Comparison of ENCODE assay signal across 8 mouse cellular contexts in the genomic region with DNA sequence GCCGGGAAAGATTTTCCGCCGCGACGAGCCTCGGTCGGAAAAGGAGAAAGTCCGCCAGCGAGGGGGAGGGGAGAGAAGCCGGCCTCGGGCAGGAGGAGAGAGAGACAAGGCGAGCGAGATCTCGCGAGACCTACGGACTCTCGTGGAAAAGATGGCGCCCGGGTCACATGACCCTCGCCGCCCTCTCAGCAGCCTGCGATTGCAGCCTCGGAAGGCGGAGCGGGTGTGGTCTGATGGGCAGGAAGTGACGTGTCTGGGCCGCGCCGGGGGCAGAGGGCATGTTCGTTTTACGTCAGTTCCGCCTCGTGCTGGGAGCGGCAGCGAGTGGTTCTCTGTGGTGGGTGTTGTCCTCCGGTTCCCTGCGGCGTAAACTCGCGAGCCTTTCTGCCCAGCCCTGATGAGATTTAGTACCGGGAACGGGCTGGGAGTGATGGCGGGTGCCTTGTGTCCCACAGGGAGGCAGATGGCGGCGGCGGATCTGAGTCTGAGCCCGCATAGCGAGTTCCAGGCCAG. TPM values are rescaled to one million over a fixed set of nuclear protein-coding genes. Genes with fewer than 3 reads are reported as not detected.
A peak's percentile ranks its signal among the peaks of the same experiment; 100 is the strongest.
DNase-seq lines count a peak whose midpoint lies in the region; ATAC-seq and TF ChIP-seq lines count a peak whose summit lies in the region.

A gene (minus strand): TSS at position 84 of the 513 bp plus-strand sequence.

- peaks cover 17% of the 10 kb centered on the region for H3K4me1 ChIP-seq in embryonic facial prominence, embryonic 13.5 days
- peaks cover 14% of the 10 kb centered on the region for H3K4me1 ChIP-seq in kidney, adult 2 months (ENCODE audit: control insufficient read depth, insufficient read depth, low read length)
- peaks cover 11% of the 10 kb centered on the region for H3K4me1 ChIP-seq in limb, embryonic 12.5 days (replicated peaks)
- H3K4me1 ChIP-seq in midbrain, embryonic 15.5 days = peaks cover 16% of the 10 kb centered on the region
- peaks cover 8% of the 10 kb centered on the region; the same call in 1 of the 2 replicates for H3K4me1 ChIP-seq in spleen, adult 2 months (ENCODE audit: control insufficient read depth, insufficient read depth, insufficient read length)

- peaks cover 30% of the 10 kb centered on the region for H3K36me3 ChIP-seq in embryonic facial prominence, embryonic 13.5 days
- peaks cover 3% of the 10 kb centered on the region for H3K36me3 ChIP-seq in kidney, adult 2 months (ENCODE audit: control insufficient read depth, insufficient read depth, low read length)
- peaks cover 33% of the 10 kb centered on the region for H3K36me3 ChIP-seq in limb, embryonic 12.5 days
- H3K36me3 ChIP-seq in midbrain, embryonic 15.5 days (replicated peaks) = peaks cover 2% of the 10 kb centered on the region; the same call in 1 of the 2 replicates
- H3K36me3 ChIP-seq in spleen, adult 2 months (ENCODE audit: control insufficient read depth, insufficient read depth, low read length) = peaks cover 10% of the 10 kb centered on the region

- peak; percentile 68 for TF ChIP-seq POLR2A in kidney, adult 2 months (IDR thresholded peaks at IDR 0.05; ENCODE audit: low read depth, low read length)
- peak; percentile 65 for TF ChIP-seq POLR2A in spleen, adult 2 months (IDR thresholded peaks at IDR 0.05; ENCODE audit: low read depth, low read length)

- no peak for TF ChIP-seq CTCF in kidney, adult 2 months (conservative IDR thresholded peaks at IDR 0.05; ENCODE audit: insufficient read depth, insufficient read length, low read depth, low read length)
- TF ChIP-seq CTCF in spleen, adult 2 months (IDR thresholded peaks at IDR 0.05; ENCODE audit: extremely low read depth, insufficient read depth, insufficient read length, insufficient replicate concordance) = no peak

- H3K27ac ChIP-seq in embryonic facial prominence, embryonic 13.5 days = peak within 1 kb of the TSS; percentile 98
- H3K27ac ChIP-seq in kidney, adult 2 months (ENCODE audit: insufficient read depth, low read depth, low read length) = peak within 1 kb of the TSS; percentile 90
- peak within 1 kb of the TSS; percentile 99 for H3K27ac ChIP-seq in limb, embryonic 12.5 days
- peak within 1 kb of the TSS; percentile 90 for H3K27ac ChIP-seq in midbrain, embryonic 15.5 days
- H3K27ac ChIP-seq in spleen, adult 2 months (ENCODE audit: insufficient read depth, low read length) = peak within 1 kb of the TSS; percentile 92

- peak within 1 kb of the TSS; percentile 99 for H3K9ac ChIP-seq in embryonic facial prominence, embryonic 13.5 days
- H3K9ac ChIP-seq in limb, embryonic 12.5 days (replicated peaks) = peak within 1 kb of the TSS; percentile 98
- peak within 1 kb of the TSS; percentile 91 for H3K9ac ChIP-seq in midbrain, embryonic 15.5 days

- peak; percentile 98 for ATAC-seq in embryonic facial prominence, embryonic 13.5 days (ENCODE audit: insufficient number of reproducible peaks, insufficient read depth, low FRiP score, low TSS enrichment, low read depth)
- ATAC-seq in limb, embryonic 12.5 days (ENCODE audit: insufficient number of reproducible peaks, insufficient read depth, low FRiP score, low TSS enrichment, low read depth) = peak; percentile 98
- peak; percentile 98 for ATAC-seq in midbrain, embryonic 15.5 days (replicated peaks)

- DNase-seq in 3134 (ENCODE audit: extremely low read depth, insufficient read length, low spot score) = peak; percentile 100
- peak; percentile 99 to 100 for DNase-seq in adrenal gland, postnatal 36 days
- DNase-seq in heart, adult 18-20 months = peak; percentile 99 to 100
- peak; percentile 100 for DNase-seq in kidney, adult 2 months
- peak; percentile 99 to 100 for DNase-seq in spleen, adult 2 months (ENCODE audit: low read depth in 1 of 2, low spot score in 2 of 2)

- H3K9me3 ChIP-seq in embryonic facial prominence, embryonic 13.5 days = no peaks in the 10 kb centered on the region
- H3K9me3 ChIP-seq in limb, embryonic 12.5 days = no peaks in the 10 kb centered on the region
- no peaks in the 10 kb centered on the region for H3K9me3 ChIP-seq in midbrain, embryonic 15.5 days

- under 1% methylated on average over 48 of the region's 48 CpGs for WGBS in embryonic facial prominence, embryonic 13.5 days
- under 1% methylated on average over 48 of the region's 48 CpGs for WGBS in kidney, adult 2 months
- under 1% methylated on average over 48 of the region's 48 CpGs for WGBS in limb, embryonic 12.5 days
- WGBS in midbrain, embryonic 15.5 days = under 1% methylated on average over 47 of the region's 48 CpGs
- WGBS in spleen, adult 2 months = under 1% methylated on average over 48 of the region's 48 CpGs

- H3K4me3 ChIP-seq in embryonic facial prominence, embryonic 13.5 days = peak within 1 kb of the TSS; percentile 99
- H3K4me3 ChIP-seq in kidney, adult 2 months (ENCODE audit: insufficient read depth, low read depth, low read length) = peak within 1 kb of the TSS; percentile 78
- peak within 1 kb of the TSS; percentile 98 for H3K4me3 ChIP-seq in limb, embryonic 12.5 days (replicated peaks)
- H3K4me3 ChIP-seq in midbrain, embryonic 15.5 days = peak within 1 kb of the TSS; percentile 85
- H3K4me3 ChIP-seq in spleen, adult 2 months (ENCODE audit: extremely low read depth, insufficient read depth, insufficient read length) = peak within 1 kb of the TSS; percentile 82

- no peaks in the 10 kb centered on the region for H3K27me3 ChIP-seq in embryonic facial prominence, embryonic 13.5 days
- no peaks in the 10 kb centered on the region for H3K27me3 ChIP-seq in kidney, adult 2 months (replicated peaks; ENCODE audit: control insufficient read depth, insufficient read depth, low read length)
- H3K27me3 ChIP-seq in limb, embryonic 12.5 days = no peaks in the 10 kb centered on the region
- H3K27me3 ChIP-seq in midbrain, embryonic 15.5 days (replicated peaks) = no peaks in the 10 kb centered on the region
- no peaks in the 10 kb centered on the region for H3K27me3 ChIP-seq in spleen, adult 2 months (ENCODE audit: control insufficient read depth, insufficient read depth, low read length)

- peak within 1 kb of the TSS; percentile 70 for H3K4me2 ChIP-seq in embryonic facial prominence, embryonic 13.5 days
- peak within 1 kb of the TSS; percentile 76 for H3K4me2 ChIP-seq in limb, embryonic 12.5 days
- peak within 1 kb of the TSS; percentile 73 for H3K4me2 ChIP-seq in midbrain, embryonic 15.5 days

RNA-seq across cellular contexts. Expression of the gene that starts here (rescaled TPM):
- 10 to 100 TPM; 46.5 to 49.3 TPM for total RNA-seq in adrenal gland, postnatal 36 days (2021)
- polyA plus RNA-seq in embryonic facial prominence, embryonic 13.5 days (2015; fragmentation: Nextera tagmentation; extraction: Ambion mirVana) = 44.9 and 45.0 TPM in 2 replicates
- 10 to 100 TPM; 33.5 to 34.6 TPM for total RNA-seq in heart, adult 18-20 months (2021)
- 3.4 and 5.9 TPM in 2 replicates for polyA plus RNA-seq in kidney, adult 2 months (2012; rRNA removed)
- polyA plus RNA-seq in limb, embryonic 12.5 days (2016; fragmentation: Nextera tagmentation; extraction: Ambion mirVana) = 46.7 and 53.1 TPM in 2 replicates
- polyA plus RNA-seq in midbrain, embryonic 15.5 days (2015; fragmentation: Nextera tagmentation; extraction: Ambion mirVana) = 31.9 and 32.4 TPM in 2 replicates
- polyA plus RNA-seq in spleen, adult 2 months (2012; rRNA removed) = 3.1 and 3.6 TPM in 2 replicates

Comparison
In these comparisons a context has a peak if more than half of its experiments do, and no peak if none do; other contexts are left out.
1. Peak in every context shown above with its lines: DNase-seq, ATAC-seq, H3K4me3 ChIP-seq and H3K27ac ChIP-seq.